Mouse (Mus musculus) left cerebral cortex, adult 8-10 months (tissue): Measurements from ENCODE around the gene Vmn1r111. TPM values are rescaled to one million over a fixed set of nuclear protein-coding genes. Genes with fewer than 3 reads are reported as not detected.
"Not testable (repeated sequence)": the region's sequence is repeated elsewhere in the genome, so short reads cannot be mapped to it uniquely, and the experiment has no call there.

Experiments used
- DNase-seq, 2 experiments: peaks; one replicate each; pipeline ENCODE4 v3.0.0; 2022; ENCODE audit warnings: low spot score in 2 of 2
- total RNA-seq, 4 experiments: library from RNA; stranded (reverse); gene quantifications; 2 replicates each; pipeline ENCODE4 v1.2.4; 2022

Gene Vmn1r111
- total RNA-seq = not detected

DNA sequence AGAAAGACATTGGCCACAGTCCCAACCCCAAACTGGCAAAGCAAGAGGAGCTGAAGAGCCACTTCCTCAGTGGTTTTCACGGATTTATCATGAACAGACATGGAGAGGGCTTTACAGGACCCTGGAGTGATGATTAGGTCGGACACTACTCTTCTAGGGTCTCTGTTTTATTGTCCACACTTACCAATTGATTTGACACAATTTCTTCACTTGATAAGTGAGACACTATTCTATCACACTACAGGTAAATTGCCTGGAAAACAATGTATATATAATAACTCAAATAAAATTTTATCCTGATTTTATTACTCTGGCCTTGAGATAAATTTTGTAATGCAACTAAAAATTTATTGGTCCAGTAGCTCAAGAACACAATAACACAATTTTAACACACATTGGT, at the start of gene Vmn1r111:
Gene Vmn1r111 (minus strand): TSS at position 101 of the 400 bp plus-strand sequence.
- not testable (repeated sequence) for DNase-seq

DNA sequence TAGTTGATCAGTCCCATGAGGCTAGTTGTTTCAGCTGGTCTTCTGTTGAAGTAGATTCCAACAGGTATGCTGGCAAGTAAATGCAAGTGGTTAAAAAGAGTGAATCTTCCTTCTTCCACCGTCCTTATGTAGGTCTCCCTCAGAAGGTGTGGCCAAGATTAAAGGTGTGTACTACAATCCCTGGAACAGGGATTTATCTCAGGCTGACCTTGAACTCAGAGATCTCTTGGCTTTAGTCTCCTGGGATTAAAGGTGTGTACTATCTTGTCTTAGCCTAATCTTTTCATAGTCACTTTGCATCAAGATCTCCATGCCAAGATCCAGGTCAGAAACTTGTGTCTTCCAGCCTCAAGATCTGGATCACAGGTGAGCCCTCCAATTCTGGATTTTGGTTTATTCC, 27.5 kb upstream of the Vmn1r111 start, which contains the start of gene Gm10668:
Gene Gm10668 (minus strand): TSS at position 101 of the 400 bp plus-strand sequence.
- not testable (repeated sequence) for DNase-seq

DNA sequence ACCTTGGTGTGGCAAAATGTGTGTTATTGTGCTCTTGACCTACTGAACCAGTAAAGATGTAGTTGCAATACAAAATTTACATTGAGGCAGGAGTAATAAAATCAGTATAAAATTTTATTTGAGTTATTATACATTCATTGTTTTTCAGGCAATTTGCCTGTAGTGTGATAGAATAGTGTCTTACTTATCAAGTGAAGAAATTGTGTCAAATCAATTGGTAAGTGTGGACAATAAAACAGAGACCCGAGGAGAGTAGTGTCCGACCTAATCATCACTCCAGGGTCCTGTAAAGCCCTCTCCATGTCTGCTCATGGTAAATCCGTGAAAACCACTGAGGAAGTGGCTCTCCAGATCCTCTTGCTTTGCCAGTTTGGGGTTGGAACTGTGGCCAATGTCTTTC, 34.4 kb downstream of the Vmn1r111 start, which contains the start of gene Vmn1r107:
Gene Vmn1r107 (plus strand): TSS at position 301 of the 400 bp plus-strand sequence.
- DNase-seq = not testable (repeated sequence)

Other genes starting within 250 kb of the Vmn1r111 start
- not detected for gene Gm10670, start 228.3 kb downstream of the Vmn1r111 start, total RNA-seq
- gene Vmn1r103, start 192.7 kb downstream of the Vmn1r111 start, total RNA-seq = not detected
- not detected for gene Vmn1r104, start 169.4 kb downstream of the Vmn1r111 start, total RNA-seq
- not detected for gene Gm5726, start 157.5 kb downstream of the Vmn1r111 start, total RNA-seq
- not detected for gene Gm4141, start 127.0 kb downstream of the Vmn1r111 start, total RNA-seq
- gene Gm4513, start 104.2 kb downstream of the Vmn1r111 start, total RNA-seq = not detected
- not detected for gene Vmn1r107, start 34.3 kb downstream of the Vmn1r111 start, total RNA-seq
- not detected for gene Gm10668, start 27.4 kb upstream of the Vmn1r111 start, total RNA-seq
- gene Vmn1r112, start 68.0 kb upstream of the Vmn1r111 start, total RNA-seq = not detected
- not detected for gene Vmn1r113, start 84.1 kb upstream of the Vmn1r111 start, total RNA-seq
- gene Vmn1r114, start 109.0 kb upstream of the Vmn1r111 start, total RNA-seq = not detected
- gene Vmn1r115, start 141.8 kb upstream of the Vmn1r111 start, total RNA-seq = not detected
- not detected for gene Vmn1r116, start 169.0 kb upstream of the Vmn1r111 start, total RNA-seq
- gene Vmn1r117, start 180.9 kb upstream of the Vmn1r111 start, total RNA-seq = not detected
- not detected for gene Vmn1r118, start 209.1 kb upstream of the Vmn1r111 start, total RNA-seq